ENCODE assay signal across 8 mouse cellular contexts in the genomic region with DNA sequence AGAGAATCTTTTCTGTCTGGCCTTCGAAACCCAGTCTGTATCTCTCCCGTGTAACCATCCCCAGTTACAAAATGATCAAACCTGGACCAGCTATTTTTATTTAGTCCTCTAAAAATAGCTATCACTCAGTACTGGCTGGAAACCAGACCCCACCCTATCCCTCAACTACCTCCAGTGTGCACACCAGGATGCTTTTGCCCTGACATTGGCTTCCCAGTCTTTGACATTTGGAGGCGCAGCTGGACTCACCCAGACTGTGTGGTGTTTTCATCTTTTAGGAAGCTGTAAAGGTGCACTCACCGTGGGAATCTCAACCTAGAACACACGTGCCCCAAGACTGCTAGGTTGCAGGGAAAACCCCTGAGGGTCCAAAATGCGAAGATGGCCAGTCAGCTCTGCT. TPM values are rescaled to one million over a fixed set of nuclear protein-coding genes. Genes with fewer than 3 reads are reported as not detected.
A peak's percentile ranks its signal among the peaks of the same experiment; 100 is the strongest.
DNase-seq lines count a peak whose midpoint lies in the region; ATAC-seq and TF ChIP-seq lines count a peak whose summit lies in the region.

No protein-coding gene starts in this region.

- H3K4me2 ChIP-seq in heart, embryonic 11.5 days, result peak overlapping the region; percentile 85
- peak overlapping the region; percentile 95 for H3K4me2 ChIP-seq in midbrain, embryonic 12.5 days (replicated peaks)

- no peaks in the 10 kb centered on the region for H3K9me3 ChIP-seq in heart, embryonic 11.5 days (replicated peaks; ENCODE audit: control insufficient read depth, low read length)
- H3K9me3 ChIP-seq in ES-E14 (ENCODE audit: control insufficient read depth, insufficient read depth, low read depth, low read length), result no peaks in the 10 kb centered on the region
- H3K9me3 ChIP-seq in hindbrain, embryonic 10.5 days, result no peaks in the 10 kb centered on the region
- H3K9me3 ChIP-seq in midbrain, embryonic 12.5 days, result no peaks in the 10 kb centered on the region

- H3K27me3 ChIP-seq in heart, embryonic 11.5 days (ENCODE audit: control insufficient read depth, insufficient read depth, low read length), result no peaks in the 10 kb centered on the region; the same call in 1 of the 2 replicates
- peaks cover 17% of the 10 kb centered on the region for H3K27me3 ChIP-seq in hindbrain, embryonic 10.5 days (ENCODE audit: insufficient read depth, poor library complexity, severe bottlenecking)
- H3K27me3 ChIP-seq in midbrain, embryonic 12.5 days, result peaks cover 30% of the 10 kb centered on the region

- H3K9ac ChIP-seq in heart, embryonic 11.5 days (ENCODE audit: low read depth, low read length), result peak overlapping the region; percentile 77; the same call in 1 of the 2 replicates
- no peak overlapping the region for H3K9ac ChIP-seq in ES-E14 (ENCODE audit: insufficient read depth, low read depth, low read length, poor library complexity, severe bottlenecking)
- H3K9ac ChIP-seq in midbrain, embryonic 12.5 days (replicated peaks), result no peak overlapping the region

- peaks cover 6% of the 10 kb centered on the region for H3K4me1 ChIP-seq in heart, embryonic 11.5 days (ENCODE audit: control insufficient read depth, insufficient read depth, low read length)
- peaks cover 2 to 6% of the 10 kb centered on the region in 2 experiments; a peak in 2 of 4 replicates for H3K4me1 ChIP-seq in ES-E14 (ENCODE audit: control insufficient read depth in 2 of 2, insufficient read depth in 2 of 2, low read length in 2 of 2, poor library complexity in 1 of 2)
- H3K4me1 ChIP-seq in hindbrain, embryonic 10.5 days (replicated peaks), result peaks cover 27% of the 10 kb centered on the region
- peaks cover 13% of the 10 kb centered on the region for H3K4me1 ChIP-seq in midbrain, embryonic 12.5 days

- no peaks in the 10 kb centered on the region for H3K36me3 ChIP-seq in heart, embryonic 11.5 days (ENCODE audit: control insufficient read depth, insufficient read depth, low read length)
- H3K36me3 ChIP-seq in ES-E14 (ENCODE audit: control insufficient read depth, insufficient read depth, low read length, poor library complexity, severe bottlenecking), result no peaks in the 10 kb centered on the region
- no peaks in the 10 kb centered on the region for H3K36me3 ChIP-seq in hindbrain, embryonic 10.5 days
- H3K36me3 ChIP-seq in midbrain, embryonic 12.5 days, result no peaks in the 10 kb centered on the region

- H3K27ac ChIP-seq in heart, embryonic 11.5 days (ENCODE audit: low read depth, low read length), result peak overlapping the region; percentile 77
- H3K27ac ChIP-seq in ES-E14 (ENCODE audit: insufficient read depth, low read depth, low read length, poor library complexity, severe bottlenecking), result no peak overlapping the region
- peak overlapping the region; percentile 88 for H3K27ac ChIP-seq in hindbrain, embryonic 10.5 days
- H3K27ac ChIP-seq in midbrain, embryonic 12.5 days (replicated peaks), result 0 out of 2 replicates have a peak overlapping the region, but pooled peaks have one; percentile 61

- ATAC-seq in heart, embryonic 11.5 days (replicated peaks; ENCODE audit: insufficient number of reproducible peaks, low FRiP score, low TSS enrichment), result no peak
- peak; percentile 1; the same call in 1 of the 2 replicates for ATAC-seq in midbrain, embryonic 12.5 days (ENCODE audit: low FRiP score, low read depth)

- 26% methylated on average over 6 of the region's 6 CpGs for WGBS in heart, embryonic 11.5 days (ENCODE audit: insufficient replicate concordance)
- WGBS in hindbrain, embryonic 10.5 days, result 31% methylated on average over 6 of the region's 6 CpGs
- WGBS in midbrain, embryonic 12.5 days, result 28% methylated on average over 6 of the region's 6 CpGs

- intact Hi-C loops in left cerebral cortex, postnatal 4 days (cut with DNase I), result no loop called here

- in situ Hi-C loops in ES-E14 (cut with MboI; ENCODE audit: low sequenced_read_pairs in 2 of 2, unreplicated experiment in 2 of 2), result no loop called here

- peak overlapping the region; percentile 75 for H3K4me3 ChIP-seq in heart, embryonic 11.5 days (ENCODE audit: low read depth, low read length)
- H3K4me3 ChIP-seq in ES-E14 (ENCODE audit: insufficient read depth in 1 of 2, low read depth in 1 of 2, low read length in 2 of 2, poor library complexity in 1 of 2, severe bottlenecking in 1 of 2), result peak overlapping the region; percentile 61 to 87; a peak in 2 of 4 replicates
- H3K4me3 ChIP-seq in hindbrain, embryonic 10.5 days, result peak overlapping the region; percentile 74
- H3K4me3 ChIP-seq in midbrain, embryonic 12.5 days, result peak overlapping the region; percentile 64

- DNase-seq in heart, adult 9 months (ENCODE audit: low spot score in 2 of 2), result no peak
- DNase-seq in ES-E14 (ENCODE audit: low read depth, low spot score), result no peak
- DNase-seq in hindbrain, embryonic 10.5 days (ENCODE audit: low spot score), result no peak
- DNase-seq in frontal cortex, postnatal 14 days (ENCODE audit: low spot score in 2 of 2), result no peak
- no peak for DNase-seq in left cerebral cortex, adult 9 months (ENCODE audit: low spot score in 2 of 2)
- DNase-seq in left cerebral cortex, postnatal 4 days, result no peak

TF ChIP-seq in ES-E14, 5 proteins besides CTCF, POLR2A, EP300 and RAD21:
- TF ChIP-seq MAFK (IDR thresholded peaks at IDR 0.05; ENCODE audit: insufficient read depth, low read depth, low read length), result no peak
- no peak for TF ChIP-seq ZC3H11A (IDR thresholded peaks at IDR 0.05; ENCODE audit: borderline replicate concordance, low read depth, low read length)
- TF ChIP-seq ZNF384 (IDR thresholded peaks at IDR 0.05; ENCODE audit: low read depth, low read length), result no peak
- no peak for TF ChIP-seq CHD2 (IDR thresholded peaks at IDR 0.05; ENCODE audit: low read depth, low read length)
TF ChIP-seq in ES-E14: peak in this region for 0.

RNA-seq across cellular contexts. Expression of gene Fras1, which starts 0.6 kb away (rescaled TPM):
- 25.2 and 43.9 TPM in 2 replicates for polyA plus RNA-seq in heart, embryonic 11.5 days (2014; fragmentation: Nextera tagmentation; extraction: Ambion mirVana)
- total RNA-seq in ES-E14 (2012; rRNA removed), result 1.6 and 2.2 TPM in 2 replicates
- polyA plus RNA-seq in hindbrain, embryonic 10.5 days (2016; fragmentation: Nextera tagmentation; extraction: Ambion mirVana), result 7.7 and 8.5 TPM in 2 replicates
- polyA plus RNA-seq in midbrain, embryonic 12.5 days (2016; fragmentation: Nextera tagmentation; extraction: Ambion mirVana), result 6.4 and 7.1 TPM in 2 replicates
- total RNA-seq in left cerebral cortex, postnatal 4 days (2021), result 10 to 100 TPM; 21.1 to 24.8 TPM
